Mouse (Mus musculus): ENCODE data around the gene Rapsn. TPM values are rescaled to one million over a fixed set of nuclear protein-coding genes. Genes with fewer than 3 reads are reported as not detected.
A peak's percentile ranks its signal among the peaks of the same experiment; 100 is the strongest.

The Rapsn gene
- polyA plus RNA-seq, 1 experiment = 7.0 TPM

DNA sequence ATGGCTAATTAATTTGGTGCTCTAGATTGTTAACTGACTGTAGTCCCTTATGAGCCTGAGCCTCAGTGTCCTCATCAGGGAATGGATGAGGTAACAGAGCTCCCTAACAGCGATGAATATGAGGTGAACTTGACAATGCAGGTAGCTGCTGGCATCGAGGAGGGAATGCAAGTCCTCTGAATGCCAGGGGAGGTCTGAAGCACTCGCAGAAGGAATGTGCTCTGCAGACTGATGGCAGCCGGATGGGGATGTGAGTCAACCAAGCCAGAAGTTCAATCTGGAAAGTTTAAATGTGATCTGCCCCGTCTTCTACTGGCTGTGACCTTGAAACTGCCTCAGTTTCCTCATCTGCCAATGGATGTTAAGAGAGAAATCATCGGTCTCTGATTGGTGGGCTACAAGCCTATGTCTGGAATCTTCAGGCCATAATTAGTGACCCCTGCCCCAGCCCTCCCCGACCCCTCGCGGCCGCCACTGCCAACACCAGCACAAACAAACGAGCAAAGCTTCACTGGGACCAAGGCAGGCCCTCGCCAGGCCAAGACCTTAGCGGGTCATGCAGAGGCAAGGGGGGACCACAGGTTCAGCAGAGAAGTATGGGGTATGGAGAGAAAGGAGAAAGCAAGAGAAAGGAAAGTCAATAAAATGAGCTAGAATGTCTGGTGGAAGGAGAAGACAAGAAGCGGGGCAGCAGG is 34.0 kb downstream of the Rapsn start:
- H3K4me1 ChIP-seq (ENCODE audit: control insufficient read depth, insufficient read depth, low read length) = peaks cover 7% of the 10 kb centered on the region; the same call in 1 of the 2 replicates
- TF ChIP-seq CTCF (conservative IDR thresholded peaks at IDR 0.05; ENCODE audit: insufficient read depth, insufficient read length, low read depth, low read length) (no peak), POLR2A (IDR thresholded peaks at IDR 0.05; ENCODE audit: low read depth, low read length) (no peak)
- peak overlapping the region; percentile 67 for H3K27ac ChIP-seq (ENCODE audit: insufficient read depth, low read depth, low read length)
- no peaks in the 10 kb centered on the region for H3K36me3 ChIP-seq (ENCODE audit: control insufficient read depth, insufficient read depth, low read length)
- peak; percentile 43 for DNase-seq
- WGBS = 3% methylated on average over 14 of the region's 14 CpGs
- peak overlapping the region; percentile 84 for H3K4me3 ChIP-seq (ENCODE audit: insufficient read depth, low read depth, low read length)
- H3K27me3 ChIP-seq (replicated peaks; ENCODE audit: control insufficient read depth, insufficient read depth, low read length) = no peaks in the 10 kb centered on the region

- WGBS = under 1% methylated on average over 69 of the region's 69 CpGs
- TF ChIP-seq CTCF (conservative IDR thresholded peaks at IDR 0.05; ENCODE audit: insufficient read depth, insufficient read length, low read depth, low read length) (peak; percentile 94), POLR2A (IDR thresholded peaks at IDR 0.05; ENCODE audit: low read depth, low read length) (peak; percentile 15)
- H3K36me3 ChIP-seq (ENCODE audit: control insufficient read depth, insufficient read depth, low read length) = no peaks in the 10 kb centered on the region
- DNase-seq = peak; percentile 97
- no peaks in the 10 kb centered on the region for H3K27me3 ChIP-seq (replicated peaks; ENCODE audit: control insufficient read depth, insufficient read depth, low read length)
- H3K4me3 ChIP-seq (ENCODE audit: insufficient read depth, low read depth, low read length) = peak within 1 kb of the TSS; percentile 84
- H3K27ac ChIP-seq (ENCODE audit: insufficient read depth, low read depth, low read length) = peak within 1 kb of the TSS; percentile 83
- peaks cover 7% of the 10 kb centered on the region; the same call in 1 of the 2 replicates for H3K4me1 ChIP-seq (ENCODE audit: control insufficient read depth, insufficient read depth, low read length)
Observed at GRCm38 (mm10) chr2:91070076-91070800, 34.8 kb downstream of the Rapsn start, which contains the start of gene Slc39a13. Gene Slc39a13, minus strand, starts transcription at chr2:91070417.

- no peak for DNase-seq
- TF ChIP-seq POLR2A (IDR thresholded peaks at IDR 0.05; ENCODE audit: low read depth, low read length) (no peak), CTCF (conservative IDR thresholded peaks at IDR 0.05; ENCODE audit: insufficient read depth, insufficient read length, low read depth, low read length) (no peak)
- no peaks in the 10 kb centered on the region for H3K27me3 ChIP-seq (replicated peaks; ENCODE audit: control insufficient read depth, insufficient read depth, low read length)
- H3K4me1 ChIP-seq (ENCODE audit: control insufficient read depth, insufficient read depth, low read length) = peaks cover 7% of the 10 kb centered on the region; the same call in 1 of the 2 replicates
- no peaks in the 10 kb centered on the region for H3K36me3 ChIP-seq (ENCODE audit: control insufficient read depth, insufficient read depth, low read length)
- 89% methylated on average over 10 of the region's 10 CpGs for WGBS
- no peak overlapping the region for H3K4me3 ChIP-seq (ENCODE audit: insufficient read depth, low read depth, low read length)
- H3K27ac ChIP-seq (ENCODE audit: insufficient read depth, low read depth, low read length) = peak overlapping the region; percentile 83
Observed at GRCm38 (mm10) chr2:91071059-91071458, 35.6 kb downstream of the Rapsn start.

GRCm38 (mm10) chr2:91072092-91072491 is 36.7 kb downstream of the Rapsn start:
- peaks cover 7% of the 10 kb centered on the region; the same call in 1 of the 2 replicates for H3K4me1 ChIP-seq (ENCODE audit: control insufficient read depth, insufficient read depth, low read length)
- DNase-seq = peak; percentile 66
- no peak for TF ChIP-seq POLR2A (IDR thresholded peaks at IDR 0.05; ENCODE audit: low read depth, low read length)
- TF ChIP-seq CTCF (conservative IDR thresholded peaks at IDR 0.05; ENCODE audit: insufficient read depth, insufficient read length, low read depth, low read length) = no peak
- H3K27ac ChIP-seq (ENCODE audit: insufficient read depth, low read depth, low read length) = no peak overlapping the region
- WGBS = 19% methylated on average over 1 of the region's 1 CpGs
- H3K4me3 ChIP-seq (ENCODE audit: insufficient read depth, low read depth, low read length) = no peak overlapping the region
- no peaks in the 10 kb centered on the region for H3K27me3 ChIP-seq (replicated peaks; ENCODE audit: control insufficient read depth, insufficient read depth, low read length)
- H3K36me3 ChIP-seq (ENCODE audit: control insufficient read depth, insufficient read depth, low read length) = no peaks in the 10 kb centered on the region

DNA sequence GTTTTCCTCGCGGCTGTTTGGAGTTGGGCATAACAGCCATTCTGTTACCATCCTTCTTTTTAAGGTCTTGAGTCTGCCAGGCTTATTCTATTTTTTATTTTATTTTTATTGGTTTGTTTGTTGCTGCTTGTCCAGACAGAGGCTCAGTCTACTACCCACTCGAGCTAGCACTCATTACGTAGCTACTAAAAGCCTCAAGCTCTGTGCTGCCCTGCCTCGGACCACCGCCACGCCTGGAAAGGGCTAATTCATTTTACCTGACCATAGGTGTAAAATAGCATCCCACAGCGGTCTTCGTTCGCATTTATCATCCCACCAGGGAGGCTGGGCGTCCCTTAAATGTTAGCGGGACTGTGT is 42.5 kb downstream of the Rapsn start:
- WGBS = 30% methylated on average over 12 of the region's 12 CpGs
- Histone ChIP-seq H3K27me3 (replicated peaks; ENCODE audit: control insufficient read depth, insufficient read depth, low read length) (no peaks in the 10 kb centered on the region), H3K4me1 (ENCODE audit: control insufficient read depth, insufficient read depth, low read length) (no peaks in the 10 kb centered on the region; the same call in 1 of the 2 replicates), H3K4me3 (ENCODE audit: insufficient read depth, low read depth, low read length) (peak overlapping the region; percentile 54), H3K27ac (ENCODE audit: insufficient read depth, low read depth, low read length) (no peak overlapping the region), H3K36me3 (ENCODE audit: control insufficient read depth, insufficient read depth, low read length) (no peaks in the 10 kb centered on the region)
- TF ChIP-seq POLR2A (IDR thresholded peaks at IDR 0.05; ENCODE audit: low read depth, low read length) = no peak
- no peak for TF ChIP-seq CTCF (conservative IDR thresholded peaks at IDR 0.05; ENCODE audit: insufficient read depth, insufficient read length, low read depth, low read length)
- no peak for DNase-seq

DNA sequence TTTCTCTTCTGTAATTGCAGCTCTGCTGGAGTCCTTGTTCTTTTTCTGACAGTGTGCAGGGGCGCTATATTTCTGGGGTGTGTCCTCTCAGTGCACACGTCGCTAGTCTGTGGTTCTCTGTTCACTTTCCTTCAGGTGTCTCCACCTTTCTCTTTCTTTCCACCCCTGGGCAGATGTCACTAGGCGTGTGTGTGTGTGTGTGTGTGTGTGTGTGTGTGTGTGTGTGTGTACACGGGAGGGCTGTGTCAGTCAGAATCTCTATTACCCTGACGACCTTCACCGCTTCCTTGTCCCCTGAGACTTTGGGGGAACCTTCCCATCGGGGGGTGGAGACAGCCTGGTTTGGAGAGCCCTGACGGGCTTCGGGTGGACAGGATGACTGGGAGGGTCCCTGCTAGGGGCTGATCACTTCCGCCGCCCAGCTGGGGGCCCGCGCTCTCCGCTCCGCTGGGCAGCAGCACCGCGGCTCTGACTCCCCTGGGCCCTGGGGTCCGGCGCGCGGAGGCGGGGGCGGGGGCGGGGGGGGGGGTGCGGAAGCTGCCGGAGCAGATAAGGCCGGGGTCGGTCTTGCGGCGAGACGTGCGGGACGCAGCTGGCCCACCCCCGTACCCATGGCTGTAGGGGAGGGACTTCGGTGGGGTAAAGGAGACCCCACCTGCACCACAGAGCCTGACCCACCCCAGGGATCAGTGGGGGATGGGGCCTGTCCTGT is 43.0 kb downstream of the Rapsn start:
- DNase-seq = no peak
- H3K4me1 ChIP-seq (ENCODE audit: control insufficient read depth, insufficient read depth, low read length) = no peaks in the 10 kb centered on the region; the same call in 1 of the 2 replicates
- WGBS = 2% methylated on average over 28 of the region's 36 CpGs
- peak overlapping the region; percentile 54 for H3K4me3 ChIP-seq (ENCODE audit: insufficient read depth, low read depth, low read length)
- no peak for TF ChIP-seq CTCF (conservative IDR thresholded peaks at IDR 0.05; ENCODE audit: insufficient read depth, insufficient read length, low read depth, low read length)
- TF ChIP-seq POLR2A (IDR thresholded peaks at IDR 0.05; ENCODE audit: low read depth, low read length) = no peak
- H3K36me3 ChIP-seq (ENCODE audit: control insufficient read depth, insufficient read depth, low read length) = no peaks in the 10 kb centered on the region
- H3K27me3 ChIP-seq (replicated peaks; ENCODE audit: control insufficient read depth, insufficient read depth, low read length) = no peaks in the 10 kb centered on the region
- no peak overlapping the region for H3K27ac ChIP-seq (ENCODE audit: insufficient read depth, low read depth, low read length)
